Mouse (Mus musculus): ENCODE measurements around the gene Aadacl4. TPM values are rescaled to one million over a fixed set of nuclear protein-coding genes. Genes with fewer than 3 reads are reported as not detected.

Aadacl4 gene
- polyA plus RNA-seq (2021; fragmentation: Nextera tagmentation) = not detected in 2 replicates
- long read RNA-seq, experiment 1 = 0 reads
- long read RNA-seq, experiment 2 = 0 reads

GRCm38 (mm10) chr4:144613407-144613806 is at the start of gene Aadacl4:
Gene Aadacl4 (plus strand): TSS chr4:144613707.

DNA sequence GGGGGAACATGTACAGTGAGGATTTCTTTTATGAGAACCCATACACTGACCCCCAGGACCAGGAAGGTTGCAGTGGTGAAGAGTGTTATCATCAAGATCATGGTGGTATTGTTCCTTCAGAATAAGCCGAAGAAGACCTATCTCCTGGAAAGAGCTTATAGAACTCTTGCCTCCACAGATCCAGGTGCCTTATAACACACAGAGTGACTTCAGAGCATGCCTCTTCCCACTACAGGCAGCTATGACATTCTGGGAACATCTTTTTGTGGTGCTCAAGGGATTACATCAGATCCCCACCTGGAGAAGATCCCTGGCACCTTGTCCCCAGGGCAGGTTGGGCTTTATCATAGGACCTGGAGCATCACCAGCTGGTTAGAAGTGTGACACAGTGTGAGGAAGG is 48.5 kb upstream of the Aadacl4 start, which contains the start of gene Gm13124:
Gm13124 (minus strand) TSS at position 101 of the 400 bp plus-strand sequence.

Other genes starting within 250 kb of the Aadacl4 start
- gene Pramef20, start 235.8 kb upstream of the Aadacl4 start, polyA plus RNA-seq (2021; fragmentation: Nextera tagmentation) = not detected in 2 replicates
- gene Pramef12, start 205.2 kb upstream of the Aadacl4 start, polyA plus RNA-seq (2021; fragmentation: Nextera tagmentation) = not detected in 2 replicates
- gene 1700012P22Rik, start 174.9 kb upstream of the Aadacl4 start, polyA plus RNA-seq (2021; fragmentation: Nextera tagmentation) = not detected in 2 replicates
- gene Gm9944, start 160.4 kb upstream of the Aadacl4 start, polyA plus RNA-seq (2021; fragmentation: Nextera tagmentation) = not detected in 2 replicates
- not detected in 2 replicates for gene Aadacl3, start 150.0 kb upstream of the Aadacl4 start, polyA plus RNA-seq (2021; fragmentation: Nextera tagmentation)
- not detected in 2 replicates for gene 9430007A20Rik, start 93.9 kb upstream of the Aadacl4 start, polyA plus RNA-seq (2021; fragmentation: Nextera tagmentation)
- gene Gm13124, start 48.6 kb upstream of the Aadacl4 start, polyA plus RNA-seq (2021; fragmentation: Nextera tagmentation) = not detected in 2 replicates
- gene Gm436, start 72.7 kb downstream of the Aadacl4 start, polyA plus RNA-seq (2021; fragmentation: Nextera tagmentation) = not detected in 2 replicates
- gene Gm13178, start 107.7 kb downstream of the Aadacl4 start, polyA plus RNA-seq (2021; fragmentation: Nextera tagmentation) = not detected in 2 replicates
- not detected in 2 replicates for gene Gm438, start 172.9 kb downstream of the Aadacl4 start, polyA plus RNA-seq (2021; fragmentation: Nextera tagmentation)

Measured in layer of hippocampus, adult 6 months (tissue).